Mouse (Mus musculus) cerebellum, postnatal 25 days (tissue): ENCODE measurements around the gene Tmem40.

ENCODE experiments used
- DNase-seq, 2 experiments: peaks; one replicate each; pipeline ENCODE4 v3.0.0; 2021; ENCODE audit warnings: mixed read lengths in 2 of 2

Tmem40 gene

DNA sequence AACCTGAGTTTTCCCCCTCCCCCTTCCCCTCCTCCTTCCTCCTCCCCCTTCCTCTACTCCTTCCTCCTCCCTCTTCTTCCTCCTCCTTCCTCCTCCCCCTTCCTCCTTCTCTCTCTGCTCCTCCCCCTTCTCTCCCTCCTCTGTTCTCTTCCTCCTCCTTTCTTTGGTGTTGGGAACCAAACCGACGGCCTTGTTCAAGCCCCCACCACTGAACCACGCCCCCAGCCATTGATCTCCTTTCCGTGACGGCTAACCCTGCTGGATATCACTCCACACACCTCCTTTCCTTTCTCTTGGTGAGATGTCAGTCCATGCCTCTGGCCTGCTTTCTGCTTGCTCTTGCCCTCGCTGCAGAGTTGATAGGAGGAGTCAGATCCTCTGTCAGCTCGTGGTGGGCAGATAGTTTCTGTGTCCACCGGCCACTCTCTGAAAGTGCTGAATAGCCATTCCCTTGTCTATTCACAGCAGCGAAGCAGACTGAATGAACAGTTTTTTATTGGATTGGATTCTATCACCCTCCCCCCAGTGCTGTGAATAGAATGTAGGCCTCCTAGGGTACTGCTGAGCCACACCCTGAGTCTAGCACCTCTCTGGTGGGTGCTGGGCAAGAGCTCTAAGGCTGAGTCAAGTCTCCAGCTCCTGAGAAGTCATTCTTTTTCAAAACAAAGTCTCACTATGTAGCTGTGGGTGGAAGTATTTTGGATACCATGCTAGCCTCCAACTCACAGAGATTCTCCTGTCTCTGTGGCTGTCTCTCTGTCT lies at the start of gene Tmem40:
Gene Tmem40 (minus strand): TSS at position 416 of the 762 bp plus-strand sequence.
- no peak for DNase-seq

DNA sequence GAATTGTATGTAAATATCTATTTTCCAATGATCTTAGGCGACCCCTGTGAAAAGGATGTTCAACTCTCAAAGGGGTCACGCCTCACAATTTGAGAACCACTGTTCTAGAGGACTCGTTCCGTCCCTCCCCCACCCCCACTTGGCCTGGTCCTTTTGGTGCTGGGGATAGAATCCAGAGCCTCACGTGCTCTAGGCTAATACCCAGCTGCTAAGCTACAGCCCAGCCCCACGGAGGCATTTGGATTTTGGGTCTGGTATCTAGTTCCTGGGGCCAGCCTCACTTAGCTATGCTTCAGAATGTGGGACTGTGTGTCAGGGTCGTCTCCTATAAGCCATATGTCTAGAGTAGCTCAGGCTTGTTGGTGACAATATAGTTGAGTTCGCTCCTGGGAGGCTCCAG lies 49.4 kb upstream of the Tmem40 start:
- no peak for DNase-seq

DNA sequence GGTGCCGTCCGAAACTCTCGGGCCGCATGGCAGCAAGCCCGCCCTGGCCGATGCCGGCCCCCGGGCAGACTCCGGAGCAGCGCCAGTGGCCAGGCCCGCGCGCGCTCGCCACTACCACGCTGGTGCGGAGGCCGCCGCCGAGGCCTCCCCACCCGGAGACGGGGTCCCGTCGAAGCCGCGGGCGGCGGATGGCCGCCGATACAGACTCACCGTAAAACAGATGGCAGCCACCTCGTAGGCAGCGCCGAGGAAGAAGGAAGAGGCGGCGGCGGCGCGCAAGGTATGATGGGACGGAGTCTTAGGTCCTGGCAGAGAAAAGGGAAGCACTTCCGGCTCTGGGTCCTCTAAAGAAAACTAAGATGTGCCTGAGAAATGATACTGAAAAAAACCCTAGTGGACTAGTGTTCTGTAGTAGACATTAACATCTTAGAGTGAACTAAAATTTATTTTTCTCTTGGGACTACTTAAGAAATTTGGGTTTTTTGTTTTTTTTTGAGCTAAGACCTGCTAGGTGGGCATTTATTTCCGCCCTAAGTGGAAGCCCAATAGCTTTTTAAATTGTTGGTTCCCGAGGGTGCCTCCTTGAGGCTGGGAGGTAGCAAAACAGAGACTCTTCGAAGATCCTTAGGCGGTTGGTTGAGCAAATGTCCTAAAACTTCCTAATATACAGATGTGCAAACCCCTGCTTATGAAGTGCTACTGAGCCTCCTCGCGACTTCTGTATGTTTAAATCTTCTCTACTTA lies 46.5 kb upstream of the Tmem40 start, which contains the start of gene Rpl32:
Gene Rpl32 (minus strand): TSS at position 260 of the 744 bp plus-strand sequence.
- peak; percentile 91 to 92 for DNase-seq

- DNase-seq, result no peak
These were observed 45.9 kb upstream of the Tmem40 start for GRCm38 (mm10) chr6:115808196-115808487.

- no peak for DNase-seq
These were observed 45.4 kb upstream of the Tmem40 start for GRCm38 (mm10) chr6:115807464-115808195.

GRCm38 (mm10) chr6:115804432-115805192 lies 42.4 kb upstream of the Tmem40 start:
- DNase-seq, result no peak

DNA sequence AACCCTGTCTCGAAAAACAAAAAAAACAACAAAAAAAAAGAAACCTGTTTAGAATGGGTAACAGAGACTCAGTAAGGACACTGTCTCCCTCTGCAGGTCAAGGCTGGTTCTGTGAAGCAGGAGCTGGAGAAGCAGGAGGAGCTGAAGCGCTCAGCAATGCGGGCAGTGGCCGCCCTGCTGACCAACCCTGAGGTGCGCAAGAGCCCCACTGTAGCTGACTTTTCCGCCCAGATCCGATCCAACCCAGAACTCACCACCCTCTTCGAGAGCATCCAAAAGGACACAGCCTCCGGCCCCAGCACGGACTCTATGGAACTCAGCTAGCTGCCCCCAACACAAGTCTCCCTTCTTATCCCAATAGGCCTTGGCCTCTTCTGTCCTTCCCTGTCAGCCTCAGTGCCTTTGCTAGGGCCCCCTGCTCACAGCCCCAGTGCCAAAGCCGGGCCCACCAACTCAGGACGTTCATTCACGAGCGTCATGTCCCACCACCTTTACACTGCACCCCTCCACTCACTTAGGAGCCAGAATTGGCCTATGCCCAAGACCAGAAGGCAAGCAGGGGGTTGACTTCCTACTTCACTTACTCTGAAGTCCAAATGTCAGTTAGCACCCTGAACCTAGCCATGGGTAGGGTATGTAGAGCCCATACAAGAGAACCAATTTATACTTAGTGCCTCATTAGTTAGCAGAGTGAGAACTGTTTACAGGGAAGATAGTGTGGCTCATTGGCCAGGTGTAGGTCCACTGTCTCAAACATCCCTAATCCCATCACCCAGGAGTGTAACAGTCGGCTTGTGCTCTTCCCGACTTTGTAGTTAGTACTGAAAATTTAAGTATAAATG lies 41.6 kb upstream of the Tmem40 start:
- DNase-seq, result peak; percentile 78 to 86

GRCm38 (mm10) chr6:115801811-115802210 lies 39.6 kb upstream of the Tmem40 start:
- no peak for DNase-seq

GRCm38 (mm10) chr6:115792691-115793215 lies 30.5 kb upstream of the Tmem40 start:
- peak in 1 of 2 experiments; percentile 81 for DNase-seq

- DNase-seq, result peak; percentile 73 to 81
These were observed 29.9 kb upstream of the Tmem40 start for GRCm38 (mm10) chr6:115791842-115792686.

DNA sequence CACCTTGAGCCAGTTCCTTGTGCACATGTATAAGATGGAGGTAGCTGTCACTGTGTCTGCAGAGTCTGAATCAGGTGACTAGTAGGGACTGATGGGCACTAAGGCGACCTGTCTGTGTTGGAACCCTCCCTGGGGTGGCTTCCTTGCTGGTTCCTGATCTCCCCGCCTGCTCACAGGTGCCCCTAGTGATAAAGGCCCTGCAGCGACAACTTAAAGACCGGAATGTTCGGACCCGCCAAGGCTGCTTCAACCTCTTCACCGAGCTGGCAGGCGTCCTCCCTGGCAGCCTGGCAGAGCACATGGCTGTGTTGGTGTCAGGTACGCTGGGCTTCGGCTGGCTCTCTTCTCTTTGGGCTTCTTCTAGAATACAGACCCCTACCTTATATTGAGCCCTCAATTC lies 28.8 kb upstream of the Tmem40 start:
- DNase-seq, result peak; percentile 23 to 53

GRCm38 (mm10) chr6:115782781-115783180 lies 20.6 kb upstream of the Tmem40 start:
- no peak for DNase-seq

- DNase-seq, result peak in 1 of 2 experiments; percentile 52
These were observed 14.2 kb upstream of the Tmem40 start for GRCm38 (mm10) chr6:115776363-115776762.

DNA sequence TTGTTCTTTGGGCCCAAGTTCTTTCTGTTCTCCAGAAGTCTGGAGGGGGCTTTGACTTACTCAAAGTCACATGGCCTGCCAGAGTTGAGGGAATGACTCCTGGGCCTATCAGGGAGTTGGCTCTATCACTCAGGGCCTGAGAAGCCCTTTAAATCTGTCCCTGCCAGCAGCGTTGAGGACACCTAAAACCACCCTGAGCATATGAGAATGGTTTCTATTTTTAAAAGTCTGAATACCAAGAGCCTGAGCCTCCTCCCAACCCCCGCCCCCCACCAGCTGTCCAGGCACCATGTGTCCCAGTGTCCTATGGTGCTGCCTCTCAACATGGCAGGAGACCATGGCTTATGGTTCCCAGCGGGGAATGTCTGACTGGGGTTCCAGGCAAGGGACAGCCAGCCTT lies 13.6 kb upstream of the Tmem40 start:
- peak; percentile 75 to 85 for DNase-seq

- DNase-seq, result peak; percentile 42 to 69
These were observed 12.3 kb upstream of the Tmem40 start, which contains the start of gene Cand2 for GRCm38 (mm10) chr6:115774501-115774921. Gene Cand2 (plus strand): TSS chr6:115774538.

- peak; percentile 32 to 38 for DNase-seq
These were observed 11.8 kb upstream of the Tmem40 start for GRCm38 (mm10) chr6:115773966-115774413.

GRCm38 (mm10) chr6:115772604-115773003 lies 10.4 kb upstream of the Tmem40 start:
- no peak for DNase-seq

DNA sequence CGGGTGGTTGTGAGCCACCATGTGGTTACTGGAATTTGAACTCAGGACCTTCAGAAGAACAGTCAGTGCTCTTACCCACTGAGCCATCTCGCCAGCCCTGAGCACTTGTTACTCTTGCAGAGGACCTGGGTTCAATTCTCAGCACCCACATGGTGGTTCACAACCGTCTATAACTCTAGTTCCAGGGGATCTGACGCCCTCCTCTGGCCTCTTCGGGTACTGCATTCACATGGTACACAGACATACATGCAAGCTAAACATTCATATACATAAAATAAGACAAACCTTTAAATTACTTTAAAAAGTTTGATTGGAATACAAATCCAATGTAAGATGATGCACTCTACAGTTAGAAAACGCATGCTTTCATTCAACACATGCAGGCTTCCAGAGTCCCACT lies 10.0 kb upstream of the Tmem40 start:
- DNase-seq, result peak in 1 of 2 experiments; percentile 14

GRCm38 (mm10) chr6:115770852-115771251 lies 8.6 kb upstream of the Tmem40 start:
- DNase-seq, result no peak

DNA sequence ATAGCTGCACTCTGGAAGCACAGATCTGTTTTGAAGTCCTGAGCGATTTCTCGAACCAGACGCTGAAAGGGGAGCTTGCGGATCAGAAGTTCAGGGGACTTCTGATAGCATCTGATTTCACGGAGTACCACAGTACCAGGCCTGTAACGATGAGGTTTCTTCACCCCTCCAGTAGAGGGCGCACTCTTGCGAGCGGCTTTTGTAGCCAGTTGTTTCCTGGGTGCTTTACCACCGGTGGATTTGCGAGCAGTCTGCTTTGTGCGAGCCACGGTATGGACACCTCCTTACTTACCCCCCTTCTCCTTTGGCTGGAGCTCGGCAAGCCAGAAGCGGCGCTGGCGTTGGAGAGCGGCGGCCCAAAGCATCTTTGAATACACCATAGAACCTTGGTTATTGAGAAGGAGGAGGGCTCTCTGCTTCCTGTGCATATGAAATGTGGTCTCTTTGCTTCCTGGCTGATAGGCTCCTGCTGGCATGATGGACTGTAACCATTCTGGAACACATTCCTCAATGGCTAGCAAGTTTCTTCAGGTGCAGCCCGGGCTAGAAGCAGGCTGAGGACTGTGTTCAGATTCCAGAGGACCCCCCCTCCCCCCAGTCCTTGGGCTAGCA lies 8.0 kb upstream of the Tmem40 start:
- no peak for DNase-seq
